Mouse (Mus musculus) testis, adult 2 months (tissue): ENCODE results near the gene Ppp2r3a.

Experiments
- CTCF ChIP-seq: fragments of 200-500 bp; IDR thresholded peaks from 2 replicates; pipeline ENCODE4 v1.5.1; 2012; ENCODE audit warnings: low read depth, mild to moderate bottlenecking, inconsistent platforms, low read length, moderate library complexity; ENCODE audit not compliant: control insufficient read depth, insufficient read depth, insufficient replicate concordance
- POLR2A ChIP-seq: fragments of 200-500 bp; IDR thresholded peaks from 2 replicates; pipeline ENCODE4 v1.6.1; 2012; ENCODE audit warnings: low read depth, mild to moderate bottlenecking, inconsistent platforms, low read length, moderate library complexity; ENCODE audit not compliant: control insufficient read depth

DNA sequence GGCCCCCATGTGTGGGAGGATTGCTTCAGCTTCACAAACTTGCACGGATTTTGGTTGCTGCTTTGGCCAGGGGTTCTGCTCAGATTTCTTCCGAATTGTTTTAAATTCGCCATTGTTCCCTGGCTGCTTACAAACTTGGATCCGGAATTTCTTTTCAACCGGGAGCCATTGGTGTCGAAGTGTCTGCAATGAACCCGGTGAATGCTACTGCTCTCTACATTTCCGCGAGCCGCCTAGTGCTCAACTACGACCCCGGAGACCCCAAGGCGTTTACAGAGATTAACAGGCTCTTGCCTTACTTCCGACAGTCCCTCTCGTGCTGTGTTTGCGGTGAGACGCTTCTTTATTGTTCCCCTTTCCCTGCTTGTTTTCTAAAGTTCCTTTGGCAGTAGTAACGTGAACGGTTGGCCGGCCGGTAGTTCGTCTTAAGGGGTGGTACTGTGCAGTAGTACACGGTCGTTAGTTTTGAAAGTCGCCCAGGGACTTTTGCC, 176.5 kb downstream of the Ppp2r3a start:
- no peak for TF ChIP-seq CTCF
- TF ChIP-seq POLR2A = no peak
